Mouse (Mus musculus): Measurements from ENCODE around the gene Fbln1. TPM values are rescaled to one million over a fixed set of nuclear protein-coding genes. Genes with fewer than 3 reads are reported as not detected.

The Fbln1 gene
- polyA plus RNA-seq, 1 experiment from 2014 or later, result 162 TPM

- Histone ChIP-seq H3K9me3 (ENCODE audit: control insufficient read depth, low read length) (no peaks in the 10 kb centered on the region), H3K4me3 (ENCODE audit: control insufficient read depth in 1 of 2, insufficient read depth in 1 of 2, low read depth in 1 of 2, low read length in 2 of 2) (no peak overlapping the region), H3K27me3 (ENCODE audit: control insufficient read depth, insufficient read depth, low read length) (no peaks in the 10 kb centered on the region; the same call in 1 of the 2 replicates), H3K9ac (ENCODE audit: low read length) (no peak overlapping the region), H3K4me1 (ENCODE audit: control insufficient read depth in 2 of 2, insufficient read depth in 2 of 2, low read length in 2 of 2) (no peaks in the 10 kb centered on the region), H3K36me3 (ENCODE audit: control insufficient read depth, insufficient read depth, low read length) (peaks cover 70% of the 10 kb centered on the region), H3K4me2 (ENCODE audit: low read length) (no peak overlapping the region), H3K27ac (replicated peaks in 1 of 2; ENCODE audit: control insufficient read depth in 1 of 2, insufficient read depth in 1 of 2, low read depth in 2 of 2, low read length in 2 of 2) (no peak overlapping the region)
- 90% methylated on average over 22 of the region's 22 CpGs for WGBS
- no peak for ATAC-seq (ENCODE audit: insufficient number of reproducible peaks, insufficient read depth, low FRiP score, low read depth)
These were observed 33.3 kb downstream of the Fbln1 start for GRCm38 (mm10) chr15:85238821-85239745.

DNA sequence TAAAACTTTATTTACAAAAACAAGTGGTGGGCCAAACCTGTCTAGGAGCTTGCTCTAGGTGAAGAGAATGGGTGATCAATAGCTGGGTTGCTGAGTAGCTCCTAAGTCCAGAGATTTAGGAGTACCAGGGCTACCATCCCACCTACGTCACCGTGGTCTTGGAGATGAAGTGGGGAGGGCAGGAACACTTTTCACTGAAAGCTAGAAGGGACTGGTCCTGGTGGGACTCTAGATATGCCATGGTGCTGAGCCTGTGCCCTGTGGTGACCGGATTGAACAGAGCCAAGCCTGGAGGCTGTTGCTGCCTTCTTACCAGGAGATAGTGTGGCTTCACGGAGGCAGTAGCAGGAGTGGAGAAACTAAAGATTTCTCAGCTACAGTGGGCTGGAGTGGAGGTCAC, 34.3 kb downstream of the Fbln1 start:
- H3K4me3 ChIP-seq (ENCODE audit: control insufficient read depth in 1 of 2, insufficient read depth in 1 of 2, low read depth in 1 of 2, low read length in 2 of 2), result no peak overlapping the region
- no peak overlapping the region for H3K27ac ChIP-seq (replicated peaks in 1 of 2; ENCODE audit: control insufficient read depth in 1 of 2, insufficient read depth in 1 of 2, low read depth in 2 of 2, low read length in 2 of 2)
- H3K9me3 ChIP-seq (ENCODE audit: control insufficient read depth, low read length), result no peaks in the 10 kb centered on the region
- peaks cover 70% of the 10 kb centered on the region for H3K36me3 ChIP-seq (ENCODE audit: control insufficient read depth, insufficient read depth, low read length)
- no peak for ATAC-seq (ENCODE audit: insufficient number of reproducible peaks, insufficient read depth, low FRiP score, low read depth)
- H3K9ac ChIP-seq (ENCODE audit: low read length), result no peak overlapping the region
- H3K27me3 ChIP-seq (ENCODE audit: control insufficient read depth, insufficient read depth, low read length), result no peaks in the 10 kb centered on the region; the same call in 1 of the 2 replicates
- no peak overlapping the region for H3K4me2 ChIP-seq (ENCODE audit: low read length)
- peaks cover 0 to 2% of the 10 kb centered on the region in 2 experiments; a peak in 1 of 4 replicates for H3K4me1 ChIP-seq (ENCODE audit: control insufficient read depth in 2 of 2, insufficient read depth in 2 of 2, low read length in 2 of 2)
- 93% methylated on average over 4 of the region's 4 CpGs for WGBS

- Histone ChIP-seq H3K27me3 (ENCODE audit: control insufficient read depth, insufficient read depth, low read length) (peaks cover 3% of the 10 kb centered on the region; the same call in 1 of the 2 replicates), H3K9ac (ENCODE audit: low read length) (no peak overlapping the region), H3K9me3 (ENCODE audit: control insufficient read depth, low read length) (no peaks in the 10 kb centered on the region), H3K36me3 (ENCODE audit: control insufficient read depth, insufficient read depth, low read length) (peaks cover 62% of the 10 kb centered on the region), H3K4me1 (ENCODE audit: control insufficient read depth in 2 of 2, insufficient read depth in 2 of 2, low read length in 2 of 2) (peaks cover 0 to 2% of the 10 kb centered on the region in 2 experiments; a peak in 1 of 4 replicates), H3K4me3 (ENCODE audit: control insufficient read depth in 1 of 2, insufficient read depth in 1 of 2, low read depth in 1 of 2, low read length in 2 of 2) (no peak overlapping the region), H3K27ac (replicated peaks in 1 of 2; ENCODE audit: control insufficient read depth in 1 of 2, insufficient read depth in 1 of 2, low read depth in 2 of 2, low read length in 2 of 2) (no peak overlapping the region), H3K4me2 (ENCODE audit: low read length) (no peak overlapping the region)
- no peak for ATAC-seq (ENCODE audit: insufficient number of reproducible peaks, insufficient read depth, low FRiP score, low read depth)
- 92% methylated on average over 7 of the region's 7 CpGs for WGBS
These were observed 36.1 kb downstream of the Fbln1 start for GRCm38 (mm10) chr15:85241856-85242255.

- Histone ChIP-seq H3K27me3 (ENCODE audit: control insufficient read depth, insufficient read depth, low read length) (peaks cover 6% of the 10 kb centered on the region; the same call in 1 of the 2 replicates), H3K9ac (ENCODE audit: low read length) (no peak overlapping the region), H3K27ac (replicated peaks in 1 of 2; ENCODE audit: control insufficient read depth in 1 of 2, insufficient read depth in 1 of 2, low read depth in 2 of 2, low read length in 2 of 2) (no peak overlapping the region), H3K9me3 (ENCODE audit: control insufficient read depth, low read length) (no peaks in the 10 kb centered on the region), H3K4me2 (ENCODE audit: low read length) (no peak overlapping the region), H3K36me3 (ENCODE audit: control insufficient read depth, insufficient read depth, low read length) (peaks cover 39% of the 10 kb centered on the region), H3K4me3 (ENCODE audit: control insufficient read depth in 1 of 2, insufficient read depth in 1 of 2, low read depth in 1 of 2, low read length in 2 of 2) (no peak overlapping the region), H3K4me1 (ENCODE audit: control insufficient read depth in 2 of 2, insufficient read depth in 2 of 2, low read length in 2 of 2) (peaks cover 0 to 2% of the 10 kb centered on the region in 2 experiments; a peak in 1 of 4 replicates)
- ATAC-seq (ENCODE audit: insufficient number of reproducible peaks, insufficient read depth, low FRiP score, low read depth), result no peak
- WGBS, result 54% methylated on average over 13 of the region's 13 CpGs
These were observed 38.8 kb downstream of the Fbln1 start for GRCm38 (mm10) chr15:85244414-85245161.

DNA sequence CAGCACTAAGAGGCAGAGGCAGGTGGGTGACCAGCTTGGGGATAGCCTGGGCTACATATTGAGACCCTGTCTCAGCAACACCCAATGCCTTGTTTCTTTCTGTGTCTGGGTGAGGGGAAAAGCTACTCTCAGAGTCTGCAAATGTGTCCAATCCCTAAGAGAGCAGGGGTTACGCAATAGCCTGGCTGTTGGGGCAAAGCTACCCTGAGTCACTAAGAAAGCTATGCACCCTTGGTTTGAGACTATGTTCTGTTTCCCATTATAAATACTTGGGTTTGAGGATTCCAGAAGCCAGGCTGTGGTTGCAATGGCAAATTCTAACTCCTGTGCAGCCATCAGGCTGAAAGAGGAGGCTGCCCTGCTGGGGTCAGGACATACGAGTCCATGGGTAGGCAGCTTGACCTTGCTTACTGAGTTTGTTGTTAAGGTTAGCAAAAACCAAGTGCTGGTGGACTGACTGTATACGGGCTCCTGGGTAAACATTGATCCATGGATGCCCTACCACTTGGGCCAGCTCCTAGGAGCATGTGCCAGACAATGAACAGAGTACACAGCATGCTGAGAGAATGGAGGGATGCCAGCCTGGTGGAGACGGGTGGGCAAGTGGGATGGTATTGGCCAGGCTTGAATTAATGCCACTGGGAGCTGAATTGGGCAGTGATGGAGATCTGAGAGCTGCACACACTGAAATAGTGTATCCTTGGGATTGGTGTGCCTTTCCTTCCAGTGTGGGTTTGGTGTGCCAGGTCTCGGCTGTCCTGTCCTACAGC, 39.7 kb downstream of the Fbln1 start:
- peaks cover 6% of the 10 kb centered on the region; the same call in 1 of the 2 replicates for H3K27me3 ChIP-seq (ENCODE audit: control insufficient read depth, insufficient read depth, low read length)
- ATAC-seq (ENCODE audit: insufficient number of reproducible peaks, insufficient read depth, low FRiP score, low read depth), result no peak
- no peak overlapping the region for H3K4me3 ChIP-seq (ENCODE audit: control insufficient read depth in 1 of 2, insufficient read depth in 1 of 2, low read depth in 1 of 2, low read length in 2 of 2)
- H3K27ac ChIP-seq (replicated peaks in 1 of 2; ENCODE audit: control insufficient read depth in 1 of 2, insufficient read depth in 1 of 2, low read depth in 2 of 2, low read length in 2 of 2), result no peak overlapping the region
- H3K4me2 ChIP-seq (ENCODE audit: low read length), result no peak overlapping the region
- H3K4me1 ChIP-seq (ENCODE audit: control insufficient read depth in 2 of 2, insufficient read depth in 2 of 2, low read length in 2 of 2), result peaks cover 0 to 2% of the 10 kb centered on the region in 2 experiments; a peak in 1 of 4 replicates
- 90% methylated on average over 5 of the region's 5 CpGs for WGBS
- H3K9me3 ChIP-seq (ENCODE audit: control insufficient read depth, low read length), result no peaks in the 10 kb centered on the region
- peaks cover 35% of the 10 kb centered on the region for H3K36me3 ChIP-seq (ENCODE audit: control insufficient read depth, insufficient read depth, low read length)
- no peak overlapping the region for H3K9ac ChIP-seq (ENCODE audit: low read length)

- peaks cover 35% of the 10 kb centered on the region for H3K36me3 ChIP-seq (ENCODE audit: control insufficient read depth, insufficient read depth, low read length)
- ATAC-seq (ENCODE audit: insufficient number of reproducible peaks, insufficient read depth, low FRiP score, low read depth), result no peak
- H3K27me3 ChIP-seq (ENCODE audit: control insufficient read depth, insufficient read depth, low read length), result peaks cover 6% of the 10 kb centered on the region; the same call in 1 of the 2 replicates
- no peak overlapping the region for H3K9ac ChIP-seq (ENCODE audit: low read length)
- no peaks in the 10 kb centered on the region for H3K9me3 ChIP-seq (ENCODE audit: control insufficient read depth, low read length)
- 86% methylated on average over 5 of the region's 5 CpGs for WGBS
- H3K4me1 ChIP-seq (ENCODE audit: control insufficient read depth in 2 of 2, insufficient read depth in 2 of 2, low read length in 2 of 2), result peaks cover 0 to 2% of the 10 kb centered on the region in 2 experiments; a peak in 1 of 4 replicates
- no peak overlapping the region for H3K4me2 ChIP-seq (ENCODE audit: low read length)
- no peak overlapping the region for H3K4me3 ChIP-seq (ENCODE audit: control insufficient read depth in 1 of 2, insufficient read depth in 1 of 2, low read depth in 1 of 2, low read length in 2 of 2)
- no peak overlapping the region for H3K27ac ChIP-seq (replicated peaks in 1 of 2; ENCODE audit: control insufficient read depth in 1 of 2, insufficient read depth in 1 of 2, low read depth in 2 of 2, low read length in 2 of 2)
These were observed 40.3 kb downstream of the Fbln1 start for GRCm38 (mm10) chr15:85246016-85246415.

DNA sequence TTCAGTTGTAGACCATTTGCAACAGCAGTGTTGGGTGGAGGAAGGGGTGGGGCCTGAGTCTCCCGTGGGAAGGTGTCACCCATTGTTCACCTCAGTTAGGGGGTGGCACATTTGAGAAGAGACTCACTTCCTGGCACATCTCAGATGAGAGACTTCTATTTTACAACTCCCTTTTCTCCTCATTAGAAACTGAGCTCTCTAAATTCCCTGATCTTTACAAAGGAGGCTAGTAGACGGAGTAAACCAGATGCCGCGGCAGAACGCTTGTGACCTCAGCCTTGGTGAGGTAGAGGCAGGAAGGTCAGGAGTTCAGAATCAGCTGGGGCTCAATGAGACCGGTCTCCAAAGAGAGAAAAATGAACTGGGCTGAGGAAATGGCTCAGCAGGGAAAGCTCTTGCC, 41.2 kb downstream of the Fbln1 start:
- Histone ChIP-seq H3K4me2 (ENCODE audit: low read length) (no peak overlapping the region), H3K9me3 (ENCODE audit: control insufficient read depth, low read length) (no peaks in the 10 kb centered on the region), H3K4me3 (ENCODE audit: control insufficient read depth in 1 of 2, insufficient read depth in 1 of 2, low read depth in 1 of 2, low read length in 2 of 2) (no peak overlapping the region), H3K36me3 (ENCODE audit: control insufficient read depth, insufficient read depth, low read length) (peaks cover 39% of the 10 kb centered on the region), H3K27ac (replicated peaks in 1 of 2; ENCODE audit: control insufficient read depth in 1 of 2, insufficient read depth in 1 of 2, low read depth in 2 of 2, low read length in 2 of 2) (no peak overlapping the region), H3K27me3 (ENCODE audit: control insufficient read depth, insufficient read depth, low read length) (peaks cover 6% of the 10 kb centered on the region; the same call in 1 of the 2 replicates), H3K9ac (ENCODE audit: low read length) (no peak overlapping the region), H3K4me1 (ENCODE audit: control insufficient read depth in 2 of 2, insufficient read depth in 2 of 2, low read length in 2 of 2) (peaks cover 0 to 2% of the 10 kb centered on the region in 2 experiments; a peak in 1 of 4 replicates)
- WGBS, result 74% methylated on average over 6 of the region's 6 CpGs
- no peak for ATAC-seq (ENCODE audit: insufficient number of reproducible peaks, insufficient read depth, low FRiP score, low read depth)
